Mouse (Mus musculus): ENCODE results near the gene Rabgap1. TPM values are rescaled to one million over a fixed set of nuclear protein-coding genes. Genes with fewer than 3 reads are reported as not detected.

Rabgap1 gene
- polyA plus RNA-seq, 1 experiment from 2014 or later, result 47.8 TPM

- Histone ChIP-seq H3K4me3 (no peak overlapping the region), H3K27me3 (replicated peaks; ENCODE audit: low read depth, poor library complexity, severe bottlenecking) (no peaks in the 10 kb centered on the region), H3K4me1 (no peaks in the 10 kb centered on the region), H3K9me3 (no peaks in the 10 kb centered on the region), H3K36me3 (replicated peaks) (peaks cover 30% of the 10 kb centered on the region), H3K27ac (replicated peaks) (no peak overlapping the region)
- 90% methylated on average over 2 of the region's 2 CpGs for WGBS
- DNase-seq (ENCODE audit: low spot score), result no peak
Measured at GRCm38 (mm10) chr2:37578185-37578584, 135.1 kb downstream of the Rabgap1 start.

GRCm38 (mm10) chr2:37587919-37588318, 144.8 kb downstream of the Rabgap1 start:
- H3K27ac ChIP-seq (replicated peaks), result no peak overlapping the region
- no peak overlapping the region for H3K4me3 ChIP-seq
- no peaks in the 10 kb centered on the region for H3K9me3 ChIP-seq
- H3K36me3 ChIP-seq (replicated peaks), result peaks cover 31% of the 10 kb centered on the region
- H3K27me3 ChIP-seq (replicated peaks; ENCODE audit: low read depth, poor library complexity, severe bottlenecking), result no peaks in the 10 kb centered on the region
- no peak for DNase-seq (ENCODE audit: low spot score)
- H3K4me1 ChIP-seq, result no peaks in the 10 kb centered on the region

Other genes with a start within 250 kb of the Rabgap1 start
- not detected in 2 replicates for gene Olfr366, start 231.7 kb upstream of the Rabgap1 start, polyA plus RNA-seq (2016; fragmentation: Nextera tagmentation; extraction: Ambion mirVana)
- not detected in 2 replicates for gene Olfr368, start 116.8 kb upstream of the Rabgap1 start, polyA plus RNA-seq (2016; fragmentation: Nextera tagmentation; extraction: Ambion mirVana)
- gene Pdcl, start 83.9 kb upstream of the Rabgap1 start, polyA plus RNA-seq (2016; fragmentation: Nextera tagmentation; extraction: Ambion mirVana), result 51.3 and 51.6 TPM in 2 replicates
- 18.9 and 20.1 TPM in 2 replicates for gene Rc3h2, start 20.4 kb upstream of the Rabgap1 start, polyA plus RNA-seq (2016; fragmentation: Nextera tagmentation; extraction: Ambion mirVana)
- gene Zbtb26, start 144 bp upstream of the Rabgap1 start, polyA plus RNA-seq (2016; fragmentation: Nextera tagmentation; extraction: Ambion mirVana), result 10.3 and 12.1 TPM in 2 replicates
- 5.5 and 6.2 TPM in 2 replicates for gene Zbtb6, start 108 bp upstream of the Rabgap1 start, polyA plus RNA-seq (2016; fragmentation: Nextera tagmentation; extraction: Ambion mirVana)
- 1.2 and 1.3 TPM in 2 replicates for gene Gpr21, start 73.1 kb downstream of the Rabgap1 start, polyA plus RNA-seq (2016; fragmentation: Nextera tagmentation; extraction: Ambion mirVana)

All from embryonic facial prominence, embryonic 10.5 days (tissue).